In genomic region chr4:147103814-147104213, GRCm38 (mm10) we compare ENCODE assay signal across 7 mouse cellular contexts. TPM values are rescaled to one million over a fixed set of nuclear protein-coding genes. Genes with fewer than 3 reads are reported as not detected.
DNase-seq lines count a peak whose midpoint lies in the region; ATAC-seq and TF ChIP-seq lines count a peak whose summit lies in the region.
"Not testable (repeated sequence)": the region's sequence is repeated elsewhere in the genome, so short reads cannot be mapped to it uniquely, and the experiment has no call there.

No protein-coding gene starts in this region.

- not testable (repeated sequence) for H3K27ac ChIP-seq in heart, postnatal 0 days (ENCODE audit: low read depth); kidney, postnatal 0 days; left cerebral cortex, adult 2 months; lung, postnatal 0 days (ENCODE audit: low read length); midbrain, postnatal 0 days (ENCODE audit: low read depth, low read length)

- 51% methylated on average over 4 of the region's 4 CpGs for WGBS in heart, postnatal 0 days
- 52% methylated on average over 4 of the region's 4 CpGs for WGBS in kidney, postnatal 0 days
- WGBS in lung, postnatal 0 days: 43% methylated on average over 4 of the region's 4 CpGs
- 59% methylated on average over 4 of the region's 4 CpGs for WGBS in midbrain, postnatal 0 days

- not testable (repeated sequence) for H3K4me2 ChIP-seq in heart, postnatal 0 days (ENCODE audit: low read depth, low read length); kidney, postnatal 0 days (ENCODE audit: low read length); lung, postnatal 0 days (replicated peaks; ENCODE audit: low read depth, low read length); midbrain, postnatal 0 days (ENCODE audit: low read depth, low read length, poor library complexity, severe bottlenecking)

- not testable (repeated sequence) for ATAC-seq in heart, postnatal 0 days (ENCODE audit: insufficient read depth, low read depth); kidney, postnatal 0 days (replicated peaks; ENCODE audit: low FRiP score, low read depth); lung, postnatal 0 days; midbrain, postnatal 0 days (ENCODE audit: low FRiP score)

- H3K27me3 ChIP-seq in heart, postnatal 0 days (ENCODE audit: control insufficient read depth, insufficient read depth, low read length); kidney, postnatal 0 days (ENCODE audit: insufficient read depth, low read length); lung, postnatal 0 days (replicated peaks; ENCODE audit: insufficient read depth, low read length); midbrain, postnatal 0 days (ENCODE audit: insufficient read depth, low read length): not testable (repeated sequence)

- DNase-seq in cerebellum, postnatal 10 days: peak; percentile 9 to 16
- DNase-seq in heart, postnatal 0 days (ENCODE audit: low spot score); kidney, postnatal 0 days (ENCODE audit: low spot score); left cerebral cortex, adult 2 months (ENCODE audit: extremely low spot score in 1 of 2, low spot score in 2 of 2); midbrain, postnatal 0 days (ENCODE audit: low spot score): not testable (repeated sequence)
- DNase-seq in lung, postnatal 0 days (ENCODE audit: low spot score): peak; percentile 2
- peak; percentile 10 for DNase-seq in thymus, postnatal 4 days

- peak; percentile 5; the same call in 1 of the 2 replicates for TF ChIP-seq CTCF in heart, postnatal 0 days (IDR thresholded peaks at IDR 0.05; ENCODE audit: low read depth)
- peak; percentile 37; the same call in 1 of the 2 replicates for TF ChIP-seq CTCF in kidney, postnatal 0 days (IDR thresholded peaks at IDR 0.05; ENCODE audit: low read depth)
- peak; percentile 24 for TF ChIP-seq CTCF in left cerebral cortex, adult 2 months (IDR thresholded peaks at IDR 0.05)
- not testable (repeated sequence) for TF ChIP-seq CTCF in lung, postnatal 0 days (IDR thresholded peaks at IDR 0.05)
- peak; percentile 6; the same call in 1 of the 2 replicates for TF ChIP-seq CTCF in midbrain, postnatal 0 days (IDR thresholded peaks at IDR 0.05)

- not testable (repeated sequence) for H3K9me3 ChIP-seq in heart, postnatal 0 days (replicated peaks; ENCODE audit: control insufficient read depth, low read length); kidney, postnatal 0 days (replicated peaks; ENCODE audit: low read length); lung, postnatal 0 days (ENCODE audit: low read length); midbrain, postnatal 0 days (ENCODE audit: low read length)

- not testable (repeated sequence) for H3K4me3 ChIP-seq in heart, postnatal 0 days (ENCODE audit: low read depth, low read length); kidney, postnatal 0 days (replicated peaks; ENCODE audit: low read depth, low read length); left cerebral cortex, adult 2 months; lung, postnatal 0 days (ENCODE audit: low read depth, low read length); midbrain, postnatal 0 days (ENCODE audit: low read depth, low read length)

- intact Hi-C loops in left cerebral cortex, adult 2 months (cut with DNase I): not testable (repeated sequence)

- not testable (repeated sequence) for H3K36me3 ChIP-seq in heart, postnatal 0 days (replicated peaks; ENCODE audit: control insufficient read depth, insufficient read depth, low read length); kidney, postnatal 0 days (ENCODE audit: insufficient read depth, low read length); lung, postnatal 0 days (ENCODE audit: insufficient read depth, low read length); midbrain, postnatal 0 days (ENCODE audit: insufficient read depth, low read length)

- not testable (repeated sequence) for H3K9ac ChIP-seq in heart, postnatal 0 days (replicated peaks; ENCODE audit: low read depth, low read length); kidney, postnatal 0 days (ENCODE audit: low read depth, low read length); lung, postnatal 0 days (replicated peaks; ENCODE audit: low read depth); midbrain, postnatal 0 days (replicated peaks; ENCODE audit: low read length, poor library complexity, severe bottlenecking)

- H3K4me1 ChIP-seq in heart, postnatal 0 days (ENCODE audit: control insufficient read depth, insufficient read depth); kidney, postnatal 0 days (replicated peaks; ENCODE audit: insufficient read depth, low read length); lung, postnatal 0 days (ENCODE audit: insufficient read depth, low read depth, low read length); midbrain, postnatal 0 days (ENCODE audit: insufficient read depth, low read length): not testable (repeated sequence)

- TF ChIP-seq EP300 in heart, postnatal 0 days (IDR thresholded peaks at IDR 0.05; ENCODE audit: low read depth); lung, postnatal 0 days (IDR thresholded peaks at IDR 0.05): not testable (repeated sequence)

RNA-seq across cellular contexts. Expression of gene Zfp991, which starts 28.0 kb away (rescaled TPM):
- 1.8 and 2.5 TPM in 2 replicates for total RNA-seq in heart, postnatal 0 days (2014; rRNA removed; ENCODE audit: low replicate concordance)
- polyA plus RNA-seq in heart, postnatal 0 days (2015; fragmentation: Nextera tagmentation; extraction: Ambion mirVana): 4.9 and 5.7 TPM in 2 replicates
- polyA plus RNA-seq in kidney, postnatal 0 days (2015; fragmentation: Nextera tagmentation; extraction: Ambion mirVana): 8.4 and 9.5 TPM in 2 replicates
- total RNA-seq in left cerebral cortex, adult 2 months (2021): 1 to 10 TPM; 7.8 to 8.2 TPM
- polyA plus RNA-seq in lung, postnatal 0 days (2015; fragmentation: Nextera tagmentation; extraction: Ambion mirVana): 1.9 and 2.1 TPM in 2 replicates
- 4.1 and 5.7 TPM in 2 replicates for total RNA-seq in midbrain, postnatal 0 days (2014; rRNA removed)
- polyA plus RNA-seq in midbrain, postnatal 0 days (2015; fragmentation: Nextera tagmentation; extraction: Ambion mirVana): 4.1 and 5.0 TPM in 2 replicates
